Mouse (Mus musculus): ENCODE measurements around the gene Olfr804.

Olfr804 gene

GRCm38 (mm10) chr10:129702910-129703309 is at the start of gene Olfr804:
Olfr804 (plus strand) TSS chr10:129703210.
- DNase-seq (ENCODE audit: extremely low spot score), result no peak

- DNase-seq (ENCODE audit: extremely low spot score), result no peak
Measured at GRCm38 (mm10) chr10:129657394-129657793, 45.6 kb upstream of the Olfr804 start, which contains the start of gene Olfr800. Olfr800 (plus strand) TSS chr10:129657694.

GRCm38 (mm10) chr10:129673765-129674164 is 29.2 kb upstream of the Olfr804 start, which contains the start of gene Olfr801:
Olfr801 (minus strand) TSS chr10:129673865.
- no peak for DNase-seq (ENCODE audit: extremely low spot score)

GRCm38 (mm10) chr10:129688069-129688468 is 14.9 kb upstream of the Olfr804 start, which contains the start of gene Olfr802:
Olfr802 (minus strand) TSS chr10:129688169.
- DNase-seq (ENCODE audit: extremely low spot score), result no peak

GRCm38 (mm10) chr10:129694186-129694585 is 8.8 kb upstream of the Olfr804 start, which contains the start of gene Olfr803:
Olfr803 (minus strand) TSS chr10:129694286.
- DNase-seq (ENCODE audit: extremely low spot score), result no peak

GRCm38 (mm10) chr10:129729275-129729674 is 26.3 kb downstream of the Olfr804 start, which contains the start of gene Olfr805:
Olfr805 (minus strand) TSS chr10:129729375.
- no peak for DNase-seq (ENCODE audit: extremely low spot score)

GRCm38 (mm10) chr10:129741821-129742220 is 38.8 kb downstream of the Olfr804 start, which contains the start of gene Olfr806:
Olfr806 (minus strand) TSS chr10:129741921.
- DNase-seq (ENCODE audit: extremely low spot score), result no peak

- DNase-seq (ENCODE audit: extremely low spot score), result no peak
Measured at GRCm38 (mm10) chr10:129757693-129758092, 54.7 kb downstream of the Olfr804 start, which contains the start of gene Olfr807. Olfr807 (minus strand) TSS chr10:129757793.

All from embryo, embryonic 9.5 days (tissue).